Mouse (Mus musculus): ENCODE results near the gene Khsrp.

DNA sequence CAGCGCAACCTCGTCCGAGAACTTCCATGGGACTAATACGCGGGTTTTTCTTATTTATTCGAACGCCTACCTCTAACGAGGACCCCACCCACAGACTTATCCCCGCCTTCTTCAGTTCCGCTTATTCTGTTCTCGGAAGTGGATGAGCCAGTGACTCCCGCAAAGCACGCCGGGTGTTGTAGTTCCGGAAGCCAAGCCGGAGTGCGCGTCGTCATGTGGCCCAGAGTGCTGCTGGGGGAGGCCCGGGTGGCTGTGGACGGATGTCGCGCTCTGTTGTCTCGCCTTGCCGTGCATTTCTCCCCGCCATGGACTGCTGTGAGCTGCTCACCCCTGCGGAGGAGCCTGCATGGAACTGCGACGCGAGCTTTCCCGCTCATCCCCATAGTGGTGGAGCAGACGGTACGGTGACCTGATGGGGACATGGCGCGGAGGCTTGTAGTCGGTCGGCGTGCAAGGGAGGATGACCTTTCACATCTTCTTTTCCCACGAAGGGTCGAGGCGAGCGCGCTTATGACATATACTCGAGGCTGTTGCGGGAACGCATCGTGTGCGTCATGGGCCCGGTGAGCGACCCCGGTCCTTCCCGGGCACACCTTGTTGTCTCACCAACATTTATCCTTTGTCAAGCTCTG is 41.1 kb downstream of the Khsrp start, which contains the start of gene Clpp:
- TF ChIP-seq MAX (IDR thresholded peaks at IDR 0.05; ENCODE audit: low read length) (peak; percentile 74; the same call in 1 of the 2 replicates), CTCF (conservative IDR thresholded peaks at IDR 0.05 in 1 of 2, IDR thresholded peaks at IDR 0.05 in 1 of 2; ENCODE audit: low read depth in 2 of 2, low read length in 2 of 2) (no peak), POLR2A (IDR thresholded peaks at IDR 0.05; ENCODE audit: low read depth, low read length) (peak; percentile 91), USF2 (conservative IDR thresholded peaks at IDR 0.05; ENCODE audit: low read depth, low read length) (0 out of 2 replicates have a peak, but pooled peaks have one; percentile 3), ZMIZ1 (IDR thresholded peaks at IDR 0.05; ENCODE audit: low read depth, low read length) (peak; percentile 58), RCOR1 (conservative IDR thresholded peaks at IDR 0.05; ENCODE audit: low read depth, low read length) (no peak), MXI1 (IDR thresholded peaks at IDR 0.05; ENCODE audit: low read depth, low read length) (peak; percentile 93), USF1 (IDR thresholded peaks at IDR 0.05; ENCODE audit: low read depth, low read length) (peak; percentile 74), RAD21 (IDR thresholded peaks at IDR 0.05; ENCODE audit: low read depth, low read length) (no peak), NELFE (IDR thresholded peaks at IDR 0.05; ENCODE audit: low read depth, low read length) (peak; percentile 80), MAFK (IDR thresholded peaks at IDR 0.05; ENCODE audit: insufficient replicate concordance, low read length) (no peak)
